Mouse (Mus musculus): ENCODE data around the gene Osm. TPM values are rescaled to one million over a fixed set of nuclear protein-coding genes. Genes with fewer than 3 reads are reported as not detected.
A peak's percentile ranks its signal among the peaks of the same experiment; 100 is the strongest.

Gene Osm
- polyA plus RNA-seq (2014; fragmentation: Nextera tagmentation; extraction: Ambion mirVana) = not detected in 2 replicates

DNA sequence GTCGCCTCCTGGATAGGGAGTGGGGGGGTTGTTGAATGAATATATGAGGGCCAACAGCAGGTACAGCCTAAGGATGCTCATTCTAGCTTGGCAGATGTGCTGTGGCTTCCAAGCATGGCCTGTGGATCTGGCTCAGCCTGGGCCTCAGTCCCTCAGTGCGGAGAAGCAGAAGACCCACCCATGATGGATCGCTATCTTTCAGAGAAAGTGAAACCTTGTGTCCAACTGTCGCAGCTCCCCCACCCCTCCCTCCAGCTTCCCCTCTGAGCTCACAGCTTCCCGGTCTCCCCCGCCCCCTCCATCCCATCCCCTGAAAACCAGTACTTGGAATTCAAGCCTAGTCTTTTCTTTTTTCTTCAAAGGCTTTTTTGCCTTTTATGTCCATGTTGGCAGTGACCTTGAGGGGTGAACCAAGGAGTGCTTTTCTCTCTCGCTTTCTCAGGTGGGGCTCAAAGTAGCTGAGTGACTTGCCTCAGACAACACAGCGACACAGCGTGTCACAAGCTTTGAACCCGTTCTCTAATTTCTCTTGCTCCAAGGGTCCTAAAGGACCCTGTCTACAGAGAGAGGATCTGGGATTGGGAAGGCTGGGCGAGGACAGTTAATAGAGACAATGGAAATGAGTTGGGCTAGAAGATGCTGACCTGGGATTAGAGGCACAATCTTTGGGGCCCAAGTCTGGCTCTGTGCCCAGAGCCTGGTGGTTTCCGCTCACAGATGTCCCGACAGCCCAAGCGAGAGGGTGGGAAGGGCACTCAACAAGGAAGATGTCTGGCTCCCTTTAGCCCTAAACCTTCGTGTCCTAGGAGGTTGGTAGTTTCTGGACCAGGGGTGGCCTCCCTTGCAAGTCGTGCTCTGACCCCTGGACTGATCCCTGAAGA, at the start of gene Osm:
Gene Osm (plus strand): TSS at position 756 of the 881 bp plus-strand sequence.
- H3K4me1 ChIP-seq (ENCODE audit: control insufficient read depth, insufficient read depth, low read length) = no peaks in the 10 kb centered on the region
- 73% methylated on average over 16 of the region's 16 CpGs for WGBS
- ATAC-seq (ENCODE audit: low FRiP score, low TSS enrichment) = no peak

DNA sequence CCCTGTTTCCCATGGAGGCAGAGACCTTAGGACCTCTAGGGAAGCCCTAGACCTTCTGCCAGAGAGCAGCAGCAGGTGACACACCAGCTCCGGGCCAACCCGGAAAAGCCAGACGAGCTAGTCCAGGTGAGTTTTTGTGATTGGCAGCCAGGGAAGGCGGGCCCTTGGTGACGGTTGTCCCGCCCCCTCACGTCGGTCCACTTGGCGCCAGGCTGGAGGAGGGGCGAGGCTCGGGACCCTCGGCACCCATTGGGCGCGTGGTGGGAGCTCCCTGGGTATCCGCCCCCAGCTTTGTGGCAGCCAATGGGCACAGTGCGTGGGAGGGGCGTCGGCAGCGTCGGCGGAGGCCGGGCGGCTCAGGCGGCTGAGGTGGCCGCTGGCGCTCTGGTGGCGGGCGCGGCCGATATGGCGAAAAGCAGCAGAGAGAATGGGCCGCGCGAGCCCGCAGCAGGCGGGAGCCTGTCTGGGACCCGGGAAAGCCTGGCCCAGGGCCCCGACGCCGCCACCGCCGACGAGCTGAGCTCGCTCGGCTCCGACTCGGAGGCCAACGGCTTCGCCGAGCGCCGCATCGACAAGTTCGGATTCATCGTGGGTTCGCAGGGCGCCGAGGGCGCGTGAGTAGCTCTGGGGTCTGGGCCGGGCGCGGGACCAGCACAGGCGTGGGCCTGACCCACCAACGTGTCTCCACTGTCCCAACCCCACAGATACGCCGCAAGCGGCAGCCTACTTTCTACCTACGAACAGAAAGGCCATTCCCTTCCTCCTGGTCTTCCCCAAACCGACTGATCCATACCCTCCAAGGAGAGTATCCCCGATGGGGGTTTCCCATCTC, 49.5 kb upstream of the Osm start, which contains the start of gene Tbc1d10a:
Gene Tbc1d10a (plus strand): TSS at position 304 of the 832 bp plus-strand sequence.
- Histone ChIP-seq H3K9me3 (ENCODE audit: control insufficient read depth, low read length) (no peaks in the 10 kb centered on the region), H3K4me1 (ENCODE audit: control insufficient read depth, insufficient read depth, low read length) (peaks cover 34% of the 10 kb centered on the region), H3K4me2 (replicated peaks; ENCODE audit: low read depth, low read length) (peak within 1 kb of the TSS; percentile 88), H3K4me3 (ENCODE audit: low read length) (peak within 1 kb of the TSS; percentile 88), H3K27ac (ENCODE audit: low read depth, low read length) (peak within 1 kb of the TSS; percentile 37; the same call in 1 of the 2 replicates), H3K9ac (ENCODE audit: low read depth, low read length) (peak within 1 kb of the TSS; percentile 94), H3K36me3 (ENCODE audit: control insufficient read depth, insufficient read depth, low read length) (peaks cover 20% of the 10 kb centered on the region), H3K27me3 (ENCODE audit: control insufficient read depth, insufficient read depth, low read length) (no peaks in the 10 kb centered on the region)
- ATAC-seq (ENCODE audit: low FRiP score, low TSS enrichment) = peak; percentile 97
- under 1% methylated on average over 57 of the region's 71 CpGs for WGBS

More for the DNA sequence above, at the start of gene Osm:
- Histone ChIP-seq H3K9me3 (ENCODE audit: control insufficient read depth, low read length) (no peaks in the 10 kb centered on the region), H3K9ac (ENCODE audit: low read depth, low read length) (no peak within 1 kb of the TSS), H3K27ac (ENCODE audit: low read depth, low read length) (no peak within 1 kb of the TSS), H3K4me2 (replicated peaks; ENCODE audit: low read depth, low read length) (no peak within 1 kb of the TSS), H3K36me3 (ENCODE audit: control insufficient read depth, insufficient read depth, low read length) (no peaks in the 10 kb centered on the region), H3K4me3 (ENCODE audit: low read length) (no peak within 1 kb of the TSS), H3K27me3 (ENCODE audit: control insufficient read depth, insufficient read depth, low read length) (no peaks in the 10 kb centered on the region)

DNA sequence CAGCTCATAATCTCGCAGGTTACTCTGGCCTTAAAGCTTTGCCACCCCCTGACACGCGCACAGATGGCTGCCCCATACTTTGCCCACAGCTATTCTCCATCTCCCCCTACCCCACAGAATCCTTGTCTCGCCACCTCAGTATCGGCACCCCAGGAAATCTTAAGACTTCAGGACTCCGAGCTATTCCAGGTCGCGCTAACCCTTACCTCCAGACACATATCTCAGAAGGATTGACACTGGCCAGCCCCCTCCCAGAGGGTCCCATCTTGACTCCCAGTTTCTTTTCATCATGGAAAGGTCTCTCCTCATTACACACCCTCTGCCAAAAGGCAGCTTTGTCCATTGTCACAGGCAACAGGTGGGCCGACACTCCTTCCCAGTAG, 48.9 kb upstream of the Osm start:
- H3K4me3 ChIP-seq (ENCODE audit: low read length) = peak overlapping the region; percentile 88
- H3K4me2 ChIP-seq (replicated peaks; ENCODE audit: low read depth, low read length) = peak overlapping the region; percentile 88
- ATAC-seq (ENCODE audit: low FRiP score, low TSS enrichment) = peak; percentile 10; the same call in 1 of the 2 replicates
- H3K36me3 ChIP-seq (ENCODE audit: control insufficient read depth, insufficient read depth, low read length) = peaks cover 14% of the 10 kb centered on the region
- no peak overlapping the region for H3K27ac ChIP-seq (ENCODE audit: low read depth, low read length)
- H3K4me1 ChIP-seq (ENCODE audit: control insufficient read depth, insufficient read depth, low read length) = peaks cover 40% of the 10 kb centered on the region
- H3K9ac ChIP-seq (ENCODE audit: low read depth, low read length) = peak overlapping the region; percentile 94
- H3K27me3 ChIP-seq (ENCODE audit: control insufficient read depth, insufficient read depth, low read length) = no peaks in the 10 kb centered on the region
- no peaks in the 10 kb centered on the region for H3K9me3 ChIP-seq (ENCODE audit: control insufficient read depth, low read length)
- WGBS = 12% methylated on average over 9 of the region's 9 CpGs

DNA sequence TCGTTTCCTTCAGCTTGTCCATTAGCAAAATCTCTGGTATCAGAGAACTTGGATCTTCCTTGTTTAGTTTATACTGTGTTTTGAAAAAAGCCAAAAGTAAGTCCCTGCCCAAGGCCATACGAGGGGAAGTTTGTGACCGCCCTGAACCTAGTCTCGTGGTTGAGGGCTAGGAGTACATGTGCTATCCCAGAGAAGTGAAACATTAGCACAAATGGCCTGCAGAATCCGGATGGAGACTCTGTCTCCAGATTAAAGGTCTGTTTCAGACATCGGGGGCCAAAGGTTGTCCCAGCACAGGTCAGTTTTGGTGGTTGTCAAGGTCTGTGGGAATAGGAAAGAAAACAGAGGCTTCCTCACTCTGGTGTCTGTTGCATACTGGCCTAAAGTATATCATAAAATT, 47.0 kb upstream of the Osm start:
- 75% methylated on average over 6 of the region's 6 CpGs for WGBS
- no peak overlapping the region for H3K9ac ChIP-seq (ENCODE audit: low read depth, low read length)
- ATAC-seq (ENCODE audit: low FRiP score, low TSS enrichment) = no peak
- no peaks in the 10 kb centered on the region for H3K27me3 ChIP-seq (ENCODE audit: control insufficient read depth, insufficient read depth, low read length)
- H3K27ac ChIP-seq (ENCODE audit: low read depth, low read length) = no peak overlapping the region
- H3K9me3 ChIP-seq (ENCODE audit: control insufficient read depth, low read length) = no peaks in the 10 kb centered on the region
- H3K4me2 ChIP-seq (replicated peaks; ENCODE audit: low read depth, low read length) = no peak overlapping the region
- 0 out of 2 replicates have a peak, but pooled peaks cover under 1% of the 10 kb centered on the region for H3K36me3 ChIP-seq (ENCODE audit: control insufficient read depth, insufficient read depth, low read length)
- H3K4me1 ChIP-seq (ENCODE audit: control insufficient read depth, insufficient read depth, low read length) = peaks cover 46% of the 10 kb centered on the region
- H3K4me3 ChIP-seq (ENCODE audit: low read length) = no peak overlapping the region

DNA sequence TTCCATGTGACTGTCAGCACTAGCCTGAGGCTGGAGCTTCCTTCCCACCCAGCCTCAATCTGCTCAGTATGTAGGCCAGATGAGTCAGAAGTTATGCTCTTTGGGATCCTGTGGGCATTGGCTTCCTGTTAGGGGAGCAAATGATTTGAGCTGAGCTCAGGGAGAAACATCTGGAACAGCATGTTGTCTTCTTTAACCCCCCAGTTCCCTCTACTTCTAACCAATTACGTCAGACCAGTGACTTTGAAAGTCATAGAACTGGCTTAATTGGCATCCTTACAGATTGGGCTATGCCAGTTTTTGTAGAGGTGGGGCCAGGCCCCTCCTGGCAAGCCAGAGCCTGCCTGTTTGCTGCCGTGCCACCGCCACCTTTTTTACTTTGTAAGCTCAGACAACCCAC, 45.5 kb upstream of the Osm start:
- WGBS = 71% methylated on average over 3 of the region's 3 CpGs
- Histone ChIP-seq H3K27ac (ENCODE audit: low read depth, low read length) (peak overlapping the region; percentile 47; the same call in 1 of the 2 replicates), H3K9ac (ENCODE audit: low read depth, low read length) (0 out of 2 replicates have a peak overlapping the region, but pooled peaks have one; percentile 7), H3K9me3 (ENCODE audit: control insufficient read depth, low read length) (no peaks in the 10 kb centered on the region), H3K4me1 (ENCODE audit: control insufficient read depth, insufficient read depth, low read length) (peaks cover 46% of the 10 kb centered on the region), H3K4me2 (replicated peaks; ENCODE audit: low read depth, low read length) (no peak overlapping the region; the same call in 1 of the 2 replicates), H3K27me3 (ENCODE audit: control insufficient read depth, insufficient read depth, low read length) (no peaks in the 10 kb centered on the region), H3K4me3 (ENCODE audit: low read length) (no peak overlapping the region), H3K36me3 (ENCODE audit: control insufficient read depth, insufficient read depth, low read length) (no peaks in the 10 kb centered on the region)
- no peak for ATAC-seq (ENCODE audit: low FRiP score, low TSS enrichment)

DNA sequence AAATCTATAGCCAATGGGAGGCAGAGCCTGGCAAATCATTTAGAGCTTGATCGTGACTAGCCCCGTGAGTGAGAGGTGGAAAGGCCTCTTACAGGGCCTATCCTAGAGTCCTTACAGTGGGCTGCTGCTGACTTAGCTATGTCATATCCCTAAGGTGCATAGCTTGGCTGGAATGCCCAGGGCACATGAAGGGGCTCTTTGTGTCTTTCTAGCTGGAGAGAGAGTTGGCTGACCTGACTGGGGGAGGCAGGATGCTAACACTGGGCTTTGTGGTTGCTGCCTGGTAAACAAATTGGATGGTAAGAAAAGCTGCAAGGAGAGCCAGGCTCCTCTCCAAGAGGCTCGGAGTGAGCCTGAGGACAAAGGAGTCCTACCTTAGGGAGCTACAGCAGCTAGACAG, 43.5 kb upstream of the Osm start:
- WGBS = 76% methylated on average over 3 of the region's 3 CpGs
- Histone ChIP-seq H3K27ac (ENCODE audit: low read depth, low read length) (peak overlapping the region; percentile 14; the same call in 1 of the 2 replicates), H3K27me3 (ENCODE audit: control insufficient read depth, insufficient read depth, low read length) (no peaks in the 10 kb centered on the region), H3K9me3 (ENCODE audit: control insufficient read depth, low read length) (no peaks in the 10 kb centered on the region), H3K9ac (ENCODE audit: low read depth, low read length) (no peak overlapping the region; the same call in 1 of the 2 replicates), H3K4me1 (ENCODE audit: control insufficient read depth, insufficient read depth, low read length) (peaks cover 51% of the 10 kb centered on the region), H3K4me3 (ENCODE audit: low read length) (no peak overlapping the region), H3K4me2 (replicated peaks; ENCODE audit: low read depth, low read length) (no peak overlapping the region), H3K36me3 (ENCODE audit: control insufficient read depth, insufficient read depth, low read length) (no peaks in the 10 kb centered on the region)
- ATAC-seq (ENCODE audit: low FRiP score, low TSS enrichment) = no peak

DNA sequence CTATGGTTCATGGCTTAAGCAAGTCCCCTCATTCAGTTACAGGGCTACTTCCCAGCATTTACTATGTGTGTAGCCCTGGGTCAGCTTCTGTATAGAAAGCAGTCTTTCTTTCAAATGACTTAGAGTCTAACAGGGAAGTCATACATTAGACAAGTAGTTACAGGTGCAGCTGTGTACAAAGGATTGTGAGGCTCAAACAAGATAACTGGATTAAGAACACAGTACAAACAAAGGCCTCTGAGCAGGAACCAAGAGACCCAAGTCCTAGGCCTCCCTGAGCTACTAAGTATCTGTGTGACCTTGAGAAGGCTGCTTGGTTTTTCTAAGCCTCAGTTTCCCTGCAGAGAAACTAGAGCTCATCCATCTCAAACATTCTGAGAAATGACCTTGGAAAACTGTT, 42.8 kb upstream of the Osm start:
- H3K27me3 ChIP-seq (ENCODE audit: control insufficient read depth, insufficient read depth, low read length) = no peaks in the 10 kb centered on the region
- H3K9ac ChIP-seq (ENCODE audit: low read depth, low read length) = no peak overlapping the region
- ATAC-seq (ENCODE audit: low FRiP score, low TSS enrichment) = no peak
- no peak overlapping the region for H3K4me2 ChIP-seq (replicated peaks; ENCODE audit: low read depth, low read length)
- no peak overlapping the region for H3K4me3 ChIP-seq (ENCODE audit: low read length)
- no peaks in the 10 kb centered on the region for H3K36me3 ChIP-seq (ENCODE audit: control insufficient read depth, insufficient read depth, low read length)
- no peaks in the 10 kb centered on the region for H3K9me3 ChIP-seq (ENCODE audit: control insufficient read depth, low read length)
- no peak overlapping the region for H3K27ac ChIP-seq (ENCODE audit: low read depth, low read length)
- H3K4me1 ChIP-seq (ENCODE audit: control insufficient read depth, insufficient read depth, low read length) = peaks cover 50% of the 10 kb centered on the region

GRCm38 (mm10) chr11:4195597-4196031, 40.6 kb upstream of the Osm start:
- Histone ChIP-seq H3K4me1 (ENCODE audit: control insufficient read depth, insufficient read depth, low read length) (peaks cover 40% of the 10 kb centered on the region), H3K4me2 (replicated peaks; ENCODE audit: low read depth, low read length) (no peak overlapping the region), H3K4me3 (ENCODE audit: low read length) (no peak overlapping the region), H3K36me3 (ENCODE audit: control insufficient read depth, insufficient read depth, low read length) (no peaks in the 10 kb centered on the region), H3K27ac (ENCODE audit: low read depth, low read length) (no peak overlapping the region), H3K9me3 (ENCODE audit: control insufficient read depth, low read length) (no peaks in the 10 kb centered on the region), H3K27me3 (ENCODE audit: control insufficient read depth, insufficient read depth, low read length) (no peaks in the 10 kb centered on the region), H3K9ac (ENCODE audit: low read depth, low read length) (no peak overlapping the region)
- ATAC-seq (ENCODE audit: low FRiP score, low TSS enrichment) = no peak
- 81% methylated on average over 3 of the region's 3 CpGs for WGBS

Data from kidney, embryonic 14.5 days (tissue).